11 mouse cellular contexts compared by ENCODE assay signal in the genomic region with DNA sequence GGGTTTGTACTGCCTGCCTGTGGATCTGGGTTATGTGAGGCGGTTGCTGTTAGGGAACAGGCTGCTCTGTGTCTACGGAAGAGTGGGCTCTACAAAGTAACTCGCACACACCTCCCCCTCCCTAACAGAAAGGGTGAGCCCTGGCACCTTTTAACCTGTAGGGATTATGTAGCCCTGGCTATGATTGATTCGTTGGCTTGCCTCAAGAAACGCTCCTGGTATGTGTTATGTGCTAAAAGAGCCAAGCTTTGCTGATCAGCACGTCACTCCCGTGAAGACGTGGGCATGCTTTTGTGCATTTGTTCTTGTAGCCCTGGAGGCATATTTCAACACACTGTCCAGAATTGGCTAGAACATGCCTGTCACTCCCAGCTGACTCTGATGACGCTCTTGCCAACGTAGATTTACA.
DNase-seq lines count a peak whose midpoint lies in the region; ATAC-seq lines count a peak whose summit lies in the region.
"Had no signal": no experiment of that assay in that cellular context is flagged by ENCODE, and none has a peak within 500 bp of the region (broad histone marks: within the 10 kb centered on the region; RNA-seq: fewer than 3 reads in every experiment).

No protein-coding gene starts in this region.

- intact Hi-C loops in heart, postnatal 36 days (cut with DNase I), result no loop called here

- H3K4me3 ChIP-seq in heart, embryonic 14.5 days (ENCODE audit: control insufficient read depth in 1 of 2, insufficient read depth in 1 of 2, low read depth in 1 of 2, low read length in 2 of 2), result no peak overlapping the region
- H3K4me3 ChIP-seq in limb, embryonic 12.5 days (replicated peaks), result no peak overlapping the region
- H3K4me3 ChIP-seq: myocyte had no signal

- H3K4me2 ChIP-seq in heart, embryonic 14.5 days (ENCODE audit: low read length), result peak overlapping the region; percentile 23; the same call in 1 of the 2 replicates
- peak overlapping the region; percentile 29; the same call in 1 of the 2 replicates for H3K4me2 ChIP-seq in limb, embryonic 12.5 days

- no peak for DNase-seq in heart, postnatal 36 days
- peak; percentile 33 to 52 for DNase-seq in right cerebral cortex, adult 2 months (ENCODE audit: low spot score in 2 of 2)
- no peak for DNase-seq in right cerebral cortex, postnatal 14 days
- peak; percentile 64 for DNase-seq in telencephalon, adult 2 months (ENCODE audit: low read depth, low spot score)
- no peak for DNase-seq in spleen, postnatal 10 days (ENCODE audit: low spot score in 2 of 2)
- no peak for DNase-seq in liver
- DNase-seq: kidney, postnatal 25 days had no signal

- ATAC-seq in heart, embryonic 14.5 days (ENCODE audit: insufficient number of reproducible peaks, insufficient read depth, low FRiP score, low read depth), result no peak
- no peak for ATAC-seq in limb, embryonic 12.5 days (ENCODE audit: insufficient number of reproducible peaks, insufficient read depth, low FRiP score, low TSS enrichment, low read depth)
- ATAC-seq: Patski had no signal

- H3K27me3 ChIP-seq in heart, embryonic 14.5 days (ENCODE audit: control insufficient read depth, insufficient read depth, low read length), result no peaks in the 10 kb centered on the region
- no peaks in the 10 kb centered on the region for H3K27me3 ChIP-seq in limb, embryonic 12.5 days
- H3K27me3 ChIP-seq: Patski had no signal

- no peak overlapping the region for H3K27ac ChIP-seq in heart, embryonic 14.5 days (replicated peaks in 1 of 2; ENCODE audit: control insufficient read depth in 1 of 2, insufficient read depth in 1 of 2, low read depth in 2 of 2, low read length in 2 of 2)
- no peak overlapping the region for H3K27ac ChIP-seq in limb, embryonic 12.5 days

- H3K9me3 ChIP-seq in heart, embryonic 14.5 days (ENCODE audit: control insufficient read depth, low read length), result peaks cover 13% of the 10 kb centered on the region
- peaks cover 8% of the 10 kb centered on the region; the same call in 1 of the 2 replicates for H3K9me3 ChIP-seq in limb, embryonic 12.5 days

- WGBS in heart, embryonic 14.5 days, result 50% methylated on average over 10 of the region's 10 CpGs
- 43% methylated on average over 10 of the region's 10 CpGs for WGBS in limb, embryonic 12.5 days

- H3K9ac ChIP-seq in heart, embryonic 14.5 days (ENCODE audit: low read length), result no peak overlapping the region
- no peak overlapping the region for H3K9ac ChIP-seq in limb, embryonic 12.5 days (replicated peaks)

- no peaks in the 10 kb centered on the region for H3K4me1 ChIP-seq in heart, embryonic 14.5 days (ENCODE audit: control insufficient read depth in 2 of 2, insufficient read depth in 2 of 2, low read length in 2 of 2)
- peaks cover 14% of the 10 kb centered on the region for H3K4me1 ChIP-seq in limb, embryonic 12.5 days (replicated peaks)

- no peaks in the 10 kb centered on the region for H3K36me3 ChIP-seq in heart, embryonic 14.5 days (ENCODE audit: control insufficient read depth, insufficient read depth, low read length)
- no peaks in the 10 kb centered on the region for H3K36me3 ChIP-seq in limb, embryonic 12.5 days

Comparison
In these comparisons a context has a peak if more than half of its experiments do, and no peak if none do; other contexts are left out.
1. DNase-seq: peak in right cerebral cortex, adult 2 months (2 of 2) and telencephalon, adult 2 months (single experiment); none in heart, postnatal 36 days (0 of 2), right cerebral cortex, postnatal 14 days (single experiment), spleen, postnatal 10 days (0 of 2) and liver (single experiment).